Mouse (Mus musculus): Measurements from ENCODE around the gene Gm37240.

Gene Gm37240

GRCm38 (mm10) chr3:85677952-85678351 lies 209.4 kb downstream of the Gm37240 start:
- no peak for DNase-seq

DNA sequence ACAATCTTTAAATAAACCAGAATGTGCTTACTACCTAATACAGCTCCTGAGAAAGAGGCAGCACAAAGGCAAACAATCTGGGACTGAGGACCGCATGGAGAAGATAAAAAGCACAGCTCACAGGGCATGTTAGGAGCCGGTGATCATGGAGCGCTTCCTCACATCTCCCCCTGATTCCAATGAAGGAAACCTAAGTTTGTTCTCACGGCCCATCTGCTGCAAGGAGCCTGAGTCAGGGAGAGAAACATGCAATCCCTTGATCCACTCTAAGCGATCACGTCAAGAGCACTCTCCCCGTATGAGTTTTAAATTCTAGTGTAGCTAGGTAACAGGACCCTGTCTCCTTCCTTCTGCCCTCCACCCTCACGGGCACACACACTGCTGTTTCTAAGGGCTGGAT lies 210.2 kb downstream of the Gm37240 start:
- DNase-seq: no peak

- DNase-seq: no peak
Observed at GRCm38 (mm10) chr3:85669844-85670243, 217.5 kb downstream of the Gm37240 start.

- DNase-seq: no peak
Observed at GRCm38 (mm10) chr3:85667683-85668082, 219.6 kb downstream of the Gm37240 start.

DNA sequence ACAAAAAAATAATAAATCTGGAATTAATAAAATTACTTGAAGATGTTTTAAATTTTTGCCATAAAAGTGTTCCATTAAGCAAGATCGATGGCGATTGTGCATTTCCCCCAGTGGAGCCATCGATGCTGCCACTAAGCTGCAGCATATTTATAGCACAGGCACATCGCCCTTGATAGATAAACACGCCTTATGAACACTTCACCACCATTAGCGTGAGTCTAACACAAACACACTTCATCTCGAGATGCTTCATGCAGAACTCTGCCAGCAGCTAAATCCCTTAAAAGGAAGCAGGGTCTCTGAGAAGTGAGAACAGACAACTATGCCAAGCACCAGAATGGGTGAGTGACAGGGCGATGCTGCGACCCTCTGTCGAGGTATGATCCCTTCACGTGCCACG lies 220.6 kb downstream of the Gm37240 start:
- no peak for DNase-seq

DNA sequence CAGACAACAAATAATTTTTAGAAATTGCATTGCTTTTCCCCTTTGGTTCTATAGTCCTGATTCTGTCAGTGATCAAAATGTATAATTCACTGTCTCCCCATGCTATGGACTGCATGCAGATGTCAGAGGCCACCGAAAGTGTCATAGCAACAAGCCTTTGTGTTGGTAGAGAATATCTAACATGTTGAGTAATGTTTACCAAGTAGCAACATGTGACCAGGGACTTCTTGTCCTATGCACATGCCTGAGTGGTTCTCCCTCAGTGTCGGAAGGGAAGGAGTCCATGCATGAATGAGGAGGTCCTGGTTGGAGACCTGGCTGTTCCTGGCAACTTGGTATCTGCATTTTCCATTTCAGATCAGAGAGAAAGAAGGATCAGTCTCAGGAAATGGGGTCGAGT lies 221.2 kb downstream of the Gm37240 start:
- no peak for DNase-seq

GRCm38 (mm10) chr3:85664591-85665171 lies 222.6 kb downstream of the Gm37240 start:
- DNase-seq: no peak

GRCm38 (mm10) chr3:85663826-85664225 lies 223.5 kb downstream of the Gm37240 start:
- DNase-seq: peak; percentile 37

GRCm38 (mm10) chr3:85661926-85662813 lies 225.1 kb downstream of the Gm37240 start:
- DNase-seq: no peak

DNA sequence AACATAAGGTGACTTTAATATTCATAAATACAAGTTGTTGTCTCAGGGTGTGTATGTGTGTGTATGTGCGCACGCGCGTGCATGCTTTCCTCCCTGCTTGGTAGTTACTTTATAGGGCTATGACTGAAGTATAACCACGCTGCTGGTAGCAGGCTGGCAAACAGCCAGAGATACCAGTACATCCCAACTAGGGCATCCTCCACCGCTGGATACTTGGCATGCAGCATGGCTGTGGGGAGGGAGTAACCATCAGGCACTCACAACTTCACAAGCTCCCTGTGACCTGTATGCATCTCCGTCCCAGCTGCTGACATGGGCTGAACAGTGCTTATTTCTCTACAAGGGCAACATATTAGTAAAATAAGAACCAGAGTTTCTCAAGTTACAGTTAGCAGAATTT lies 227.6 kb downstream of the Gm37240 start:
- no peak for DNase-seq

DNA sequence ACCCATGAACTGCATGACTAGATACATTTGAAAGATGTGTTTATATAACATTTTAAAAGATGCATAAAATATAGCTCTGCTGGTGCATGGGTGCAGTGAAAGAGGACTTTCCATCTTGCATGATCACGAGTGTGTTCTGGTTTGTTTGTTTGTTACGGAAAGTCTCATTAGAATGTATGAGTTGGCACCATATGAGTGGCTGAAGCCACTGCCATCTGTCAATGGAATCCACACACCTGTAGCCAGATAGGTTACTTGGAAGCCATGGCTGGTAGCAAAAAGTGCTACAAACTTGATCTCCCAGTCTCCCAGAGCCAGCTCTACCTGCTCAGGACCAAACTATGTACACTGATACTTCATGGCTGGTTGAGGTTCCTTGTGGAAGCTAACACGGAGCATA lies 231.8 kb downstream of the Gm37240 start:
- no peak for DNase-seq

DNA sequence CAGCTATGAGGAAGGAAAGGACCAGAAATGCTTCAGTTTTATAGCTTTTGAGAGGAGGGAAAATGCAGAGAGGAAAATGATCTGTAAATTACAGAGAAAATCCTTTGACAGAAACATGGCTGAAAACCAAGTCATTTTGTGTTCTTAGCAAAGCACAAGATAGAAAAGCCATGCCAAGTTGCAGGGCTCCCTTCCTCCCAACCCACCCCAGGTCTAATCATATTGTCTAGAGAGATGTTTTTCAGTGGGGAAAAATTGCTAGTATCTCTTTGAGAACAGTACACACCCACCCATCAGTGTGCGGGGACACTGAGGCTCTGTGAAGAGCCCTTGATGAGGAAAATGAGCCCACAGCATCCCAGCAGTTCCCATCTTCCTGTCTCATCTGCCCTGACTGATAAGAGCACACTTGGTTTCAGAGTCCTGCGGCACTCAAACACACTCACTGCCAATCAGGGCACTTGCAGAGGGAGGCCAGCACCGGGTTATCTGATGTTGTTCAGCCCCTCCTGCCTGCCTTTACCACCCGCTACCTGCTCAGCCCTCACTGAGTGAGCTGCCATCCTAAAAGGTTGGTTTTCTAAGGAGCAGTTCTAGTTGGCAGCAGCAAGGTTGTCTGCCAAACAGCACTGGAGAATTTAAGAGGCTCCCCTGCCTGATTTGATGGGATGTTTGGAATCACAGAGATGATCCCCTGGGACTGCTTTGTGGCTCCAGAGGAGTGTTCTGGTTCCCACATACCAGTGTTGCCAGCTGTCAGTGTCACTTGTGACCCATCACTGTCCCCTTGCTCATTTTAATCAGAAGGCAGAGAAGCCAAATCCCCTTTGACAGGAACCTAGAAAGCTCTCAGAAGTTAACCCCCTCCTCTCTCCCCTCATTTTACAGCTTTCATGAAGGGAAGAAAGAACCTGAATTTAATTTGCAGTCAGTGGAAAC lies 234.3 kb downstream of the Gm37240 start:
- DNase-seq: no peak

- no peak for DNase-seq
Observed at GRCm38 (mm10) chr3:85649176-85649575, 238.1 kb downstream of the Gm37240 start.

GRCm38 (mm10) chr3:85645517-85646004 lies 241.8 kb downstream of the Gm37240 start:
- DNase-seq: no peak

DNA sequence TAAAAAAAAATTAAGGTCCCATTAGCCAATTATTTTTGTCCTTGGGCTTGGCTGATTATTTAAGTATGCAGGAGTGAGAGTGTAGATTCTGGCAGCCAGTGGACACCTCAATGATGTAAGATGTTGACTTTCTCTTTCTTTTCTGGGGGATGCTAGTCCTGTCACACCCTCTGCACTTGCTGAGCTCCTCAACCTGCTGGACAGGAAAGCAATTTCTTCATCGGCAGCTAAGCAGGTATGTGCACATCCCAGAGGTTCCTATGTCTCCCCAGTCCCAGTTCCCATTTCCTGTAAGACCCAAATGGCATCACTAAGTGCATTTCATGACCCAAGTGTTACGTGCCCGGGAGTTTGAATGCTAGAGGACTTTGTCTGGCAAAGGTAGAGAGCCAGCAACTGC lies 242.5 kb downstream of the Gm37240 start:
- no peak for DNase-seq

DNA sequence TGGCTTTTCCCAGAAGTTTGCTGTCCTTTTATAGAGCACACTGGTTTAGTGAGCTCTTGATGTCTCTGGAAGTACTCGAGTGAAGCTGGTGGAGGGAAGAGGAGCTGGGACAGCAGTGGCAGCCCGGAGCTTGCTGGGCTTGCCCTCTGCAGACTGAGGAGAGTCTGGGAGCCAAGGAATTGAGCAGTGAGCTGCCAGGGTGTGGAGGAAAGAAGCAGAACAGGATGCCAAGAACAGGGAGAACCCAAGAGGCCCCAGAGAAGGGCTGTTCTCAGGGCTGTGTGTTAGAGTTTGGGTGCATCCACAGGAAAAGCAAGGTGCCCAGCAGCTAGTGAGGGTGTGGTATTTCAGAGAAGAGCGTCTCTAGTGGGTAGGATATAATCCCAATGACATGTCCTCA lies 245.6 kb downstream of the Gm37240 start:
- no peak for DNase-seq

- no peak for DNase-seq
Observed at GRCm38 (mm10) chr3:85636716-85637447, 250.4 kb downstream of the Gm37240 start.

GRCm38 (mm10) chr3:85635591-85635990 lies 251.7 kb downstream of the Gm37240 start:
- no peak for DNase-seq

GRCm38 (mm10) chr3:85635126-85635419 lies 252.2 kb downstream of the Gm37240 start:
- no peak for DNase-seq

DNA sequence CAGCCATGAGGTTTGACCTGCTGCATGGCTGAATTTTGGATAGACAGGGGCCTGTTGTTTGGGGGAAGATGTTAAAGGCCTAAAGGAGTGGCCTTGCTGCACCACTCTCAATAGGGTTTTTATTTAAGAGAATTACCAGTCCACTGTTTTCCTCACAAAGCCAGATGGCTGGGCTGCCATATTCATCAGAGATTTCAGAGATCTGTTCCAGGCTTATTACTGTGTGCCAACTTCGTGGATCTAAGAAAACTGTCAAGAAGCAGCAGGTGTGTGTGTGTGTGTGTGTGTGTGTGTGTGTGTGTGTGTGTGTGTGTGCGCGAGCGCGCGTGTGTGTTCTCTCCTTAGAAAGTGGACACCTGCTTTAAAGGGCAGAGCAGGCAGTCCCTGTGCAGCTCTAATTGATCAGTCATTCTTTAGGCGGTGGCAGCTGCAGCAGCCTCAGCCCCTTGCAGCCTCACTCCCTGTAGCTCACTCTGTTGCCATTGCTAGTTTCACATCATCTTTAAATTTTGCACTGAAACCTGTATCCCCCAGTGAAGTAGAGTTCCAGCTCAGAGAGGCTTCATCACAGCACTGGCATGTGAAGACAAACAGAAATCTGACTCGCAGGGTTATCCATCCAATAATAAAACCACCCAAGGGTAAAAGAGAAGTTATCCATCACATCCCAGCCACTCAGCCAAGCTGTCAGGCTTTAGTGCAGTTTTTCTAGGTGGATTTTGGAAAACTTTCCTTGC lies 252.8 kb downstream of the Gm37240 start:
- DNase-seq: no peak

DNA sequence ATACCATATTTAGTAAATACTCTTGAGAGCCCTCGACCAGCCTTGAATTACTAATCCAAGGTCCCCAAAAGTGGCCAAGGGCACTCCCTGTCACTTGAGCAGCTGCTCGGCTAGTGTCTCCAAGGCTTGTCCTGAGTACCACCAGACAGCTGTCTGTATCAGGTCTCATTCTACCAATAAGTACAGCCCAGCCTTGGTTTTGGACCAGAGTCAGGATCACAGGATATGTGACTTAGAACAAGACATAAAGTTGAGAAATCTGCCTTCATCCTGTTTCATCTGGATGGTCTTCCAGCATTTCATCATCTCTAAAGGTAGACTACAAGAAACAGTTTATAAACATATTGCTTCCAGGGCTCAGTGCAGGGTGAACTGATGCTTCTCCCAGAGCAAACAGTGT lies 253.6 kb downstream of the Gm37240 start:
- no peak for DNase-seq
